17 mouse cellular contexts compared by ENCODE assay signal in genomic region chr2:142303098-142303911, GRCm38 (mm10).
DNase-seq lines count a peak whose midpoint lies in the region; ATAC-seq lines count a peak whose summit lies in the region.
"Had no signal": no experiment of that assay in that cellular context is flagged by ENCODE, and none has a peak within 500 bp of the region (broad histone marks: within the 10 kb centered on the region; RNA-seq: fewer than 3 reads in every experiment).

No protein-coding gene starts in this region.

- no peaks in the 10 kb centered on the region for H3K27me3 ChIP-seq in hindbrain, embryonic 10.5 days (ENCODE audit: insufficient read depth, poor library complexity, severe bottlenecking)
- no peaks in the 10 kb centered on the region for H3K27me3 ChIP-seq in hindbrain, embryonic 16.5 days (replicated peaks; ENCODE audit: control insufficient read depth, insufficient read depth, low read length)
- no peaks in the 10 kb centered on the region for H3K27me3 ChIP-seq in embryonic facial prominence, embryonic 10.5 days (replicated peaks; ENCODE audit: low read depth, poor library complexity, severe bottlenecking)
- H3K27me3 ChIP-seq in forebrain, embryonic 16.5 days (replicated peaks; ENCODE audit: control insufficient read depth, insufficient read depth, low read length) = no peaks in the 10 kb centered on the region
- no peaks in the 10 kb centered on the region for H3K27me3 ChIP-seq in midbrain, embryonic 15.5 days (replicated peaks)
- H3K27me3 ChIP-seq: limb, embryonic 12.5 days; liver, embryonic 15.5 days had no signal

- H3K4me3 ChIP-seq in hindbrain, embryonic 10.5 days = no peak overlapping the region
- no peak overlapping the region for H3K4me3 ChIP-seq in hindbrain, embryonic 16.5 days (ENCODE audit: low read length)
- H3K4me3 ChIP-seq in embryonic facial prominence, embryonic 10.5 days = no peak overlapping the region
- H3K4me3 ChIP-seq in forebrain, embryonic 16.5 days (replicated peaks; ENCODE audit: low read length) = no peak overlapping the region
- H3K4me3 ChIP-seq in midbrain, embryonic 15.5 days = no peak overlapping the region
- H3K4me3 ChIP-seq: erythroblast, embryonic 14.5 days; limb, embryonic 12.5 days; liver, embryonic 15.5 days had no signal

- H3K4me1 ChIP-seq in hindbrain, embryonic 10.5 days (replicated peaks) = peaks cover 17% of the 10 kb centered on the region
- H3K4me1 ChIP-seq in hindbrain, embryonic 16.5 days (ENCODE audit: control insufficient read depth, insufficient read depth, low read depth, low read length) = no peaks in the 10 kb centered on the region
- H3K4me1 ChIP-seq in embryonic facial prominence, embryonic 10.5 days = peaks cover 7% of the 10 kb centered on the region; the same call in 1 of the 2 replicates
- 0 out of 2 replicates have a peak, but pooled peaks cover 2% of the 10 kb centered on the region for H3K4me1 ChIP-seq in forebrain, embryonic 16.5 days (replicated peaks; ENCODE audit: control insufficient read depth, insufficient read depth, low read length)
- H3K4me1 ChIP-seq in midbrain, embryonic 15.5 days = peaks cover 3% of the 10 kb centered on the region; the same call in 1 of the 2 replicates
- H3K4me1 ChIP-seq: limb, embryonic 12.5 days; liver, embryonic 15.5 days had no signal

- no peak for ATAC-seq in hindbrain, embryonic 16.5 days
- peak; percentile 47; the same call in 1 of the 2 replicates for ATAC-seq in forebrain, embryonic 16.5 days
- ATAC-seq in midbrain, embryonic 15.5 days (replicated peaks) = peak; percentile 71; the same call in 1 of the 2 replicates
- ATAC-seq in frontal cortex, adult (ENCODE audit: low TSS enrichment) = no peak

- no peak overlapping the region for H3K9ac ChIP-seq in hindbrain, embryonic 16.5 days (ENCODE audit: low read depth, low read length)
- H3K9ac ChIP-seq in forebrain, embryonic 16.5 days (replicated peaks; ENCODE audit: low read depth, low read length) = no peak overlapping the region
- no peak overlapping the region for H3K9ac ChIP-seq in midbrain, embryonic 15.5 days
- H3K9ac ChIP-seq: limb, embryonic 12.5 days; liver, embryonic 15.5 days had no signal

- peak overlapping the region; percentile 82 for H3K27ac ChIP-seq in hindbrain, embryonic 10.5 days
- no peak overlapping the region for H3K27ac ChIP-seq in hindbrain, embryonic 16.5 days (ENCODE audit: low read depth, low read length)
- H3K27ac ChIP-seq in embryonic facial prominence, embryonic 10.5 days (replicated peaks) = peak overlapping the region; percentile 44; the same call in 1 of the 2 replicates
- H3K27ac ChIP-seq in forebrain, embryonic 16.5 days (ENCODE audit: low read length) = no peak overlapping the region
- H3K27ac ChIP-seq in midbrain, embryonic 15.5 days = peak overlapping the region; percentile 65
- H3K27ac ChIP-seq: limb, embryonic 12.5 days; liver, embryonic 15.5 days had no signal

- 10% methylated on average over 2 of the region's 2 CpGs for WGBS in hindbrain, embryonic 10.5 days
- WGBS in hindbrain, embryonic 16.5 days = 10% methylated on average over 2 of the region's 2 CpGs
- WGBS in embryonic facial prominence, embryonic 10.5 days = 22% methylated on average over 2 of the region's 2 CpGs
- 9% methylated on average over 2 of the region's 2 CpGs for WGBS in forebrain, embryonic 16.5 days
- WGBS in midbrain, embryonic 15.5 days = 10% methylated on average over 2 of the region's 2 CpGs

- H3K4me2 ChIP-seq in hindbrain, embryonic 16.5 days (ENCODE audit: low read length) = no peak overlapping the region
- H3K4me2 ChIP-seq in forebrain, embryonic 16.5 days (ENCODE audit: low read length) = no peak overlapping the region
- no peak overlapping the region for H3K4me2 ChIP-seq in midbrain, embryonic 15.5 days
- H3K4me2 ChIP-seq: limb, embryonic 12.5 days; liver, embryonic 15.5 days had no signal

- H3K9me3 ChIP-seq in hindbrain, embryonic 10.5 days = 0 out of 2 replicates have a peak, but pooled peaks cover 4% of the 10 kb centered on the region
- no peaks in the 10 kb centered on the region for H3K9me3 ChIP-seq in hindbrain, embryonic 16.5 days (ENCODE audit: control insufficient read depth, low read length)
- peaks cover 2% of the 10 kb centered on the region; the same call in 1 of the 2 replicates for H3K9me3 ChIP-seq in embryonic facial prominence, embryonic 10.5 days
- H3K9me3 ChIP-seq in forebrain, embryonic 16.5 days (ENCODE audit: control insufficient read depth, low read length) = 0 out of 2 replicates have a peak, but pooled peaks cover 4% of the 10 kb centered on the region
- H3K9me3 ChIP-seq in midbrain, embryonic 15.5 days = no peaks in the 10 kb centered on the region
- H3K9me3 ChIP-seq: limb, embryonic 12.5 days; liver, embryonic 15.5 days had no signal

- H3K36me3 ChIP-seq in hindbrain, embryonic 10.5 days = no peaks in the 10 kb centered on the region
- H3K36me3 ChIP-seq in hindbrain, embryonic 16.5 days (ENCODE audit: control insufficient read depth, insufficient read depth, low read length) = no peaks in the 10 kb centered on the region
- H3K36me3 ChIP-seq in embryonic facial prominence, embryonic 10.5 days (replicated peaks) = no peaks in the 10 kb centered on the region
- no peaks in the 10 kb centered on the region for H3K36me3 ChIP-seq in forebrain, embryonic 16.5 days (ENCODE audit: control insufficient read depth, insufficient read depth)
- no peaks in the 10 kb centered on the region for H3K36me3 ChIP-seq in midbrain, embryonic 15.5 days (replicated peaks)
- H3K36me3 ChIP-seq: limb, embryonic 12.5 days; liver, embryonic 15.5 days had no signal

- peak; percentile 48 for DNase-seq in hindbrain, embryonic 10.5 days (ENCODE audit: low spot score)
- peak; percentile 29 for DNase-seq in embryonic facial prominence, embryonic 10.5 days (ENCODE audit: low spot score)
- no peak for DNase-seq in testis, postnatal 10 days (ENCODE audit: low spot score)
- no peak for DNase-seq in ovary, postnatal 10 days (ENCODE audit: low spot score)
- DNase-seq: cerebellum, adult 11 months; heart, adult 11 months; kidney, adult 8-10 months; kidney, postnatal 4 days; layer of hippocampus, postnatal 36 days; right cerebral cortex, postnatal 14 days had no signal

Comparison
In these comparisons a context has a peak if more than half of its experiments do, and no peak if none do; other contexts are left out.
1. H3K27ac ChIP-seq: peak in hindbrain, embryonic 10.5 days (single experiment), embryonic facial prominence, embryonic 10.5 days (single experiment) and midbrain, embryonic 15.5 days (single experiment); none in hindbrain, embryonic 16.5 days (single experiment) and forebrain, embryonic 16.5 days (single experiment).
2. DNase-seq: peak in hindbrain, embryonic 10.5 days (single experiment) and embryonic facial prominence, embryonic 10.5 days (single experiment); none in testis, postnatal 10 days (single experiment) and ovary, postnatal 10 days (single experiment).
3. ATAC-seq: peak in forebrain, embryonic 16.5 days (single experiment) and midbrain, embryonic 15.5 days (single experiment); none in hindbrain, embryonic 16.5 days (single experiment) and frontal cortex, adult (single experiment).